Mouse (Mus musculus) telencephalon, adult 2 months (tissue): Measurements from ENCODE around the gene Insm1.

Experiments
- DNase-seq: peaks from one replicate; pipeline ENCODE4 v3.0.0-alpha.2; 2011; ENCODE audit warnings: low read depth, low spot score

Gene Insm1

DNA sequence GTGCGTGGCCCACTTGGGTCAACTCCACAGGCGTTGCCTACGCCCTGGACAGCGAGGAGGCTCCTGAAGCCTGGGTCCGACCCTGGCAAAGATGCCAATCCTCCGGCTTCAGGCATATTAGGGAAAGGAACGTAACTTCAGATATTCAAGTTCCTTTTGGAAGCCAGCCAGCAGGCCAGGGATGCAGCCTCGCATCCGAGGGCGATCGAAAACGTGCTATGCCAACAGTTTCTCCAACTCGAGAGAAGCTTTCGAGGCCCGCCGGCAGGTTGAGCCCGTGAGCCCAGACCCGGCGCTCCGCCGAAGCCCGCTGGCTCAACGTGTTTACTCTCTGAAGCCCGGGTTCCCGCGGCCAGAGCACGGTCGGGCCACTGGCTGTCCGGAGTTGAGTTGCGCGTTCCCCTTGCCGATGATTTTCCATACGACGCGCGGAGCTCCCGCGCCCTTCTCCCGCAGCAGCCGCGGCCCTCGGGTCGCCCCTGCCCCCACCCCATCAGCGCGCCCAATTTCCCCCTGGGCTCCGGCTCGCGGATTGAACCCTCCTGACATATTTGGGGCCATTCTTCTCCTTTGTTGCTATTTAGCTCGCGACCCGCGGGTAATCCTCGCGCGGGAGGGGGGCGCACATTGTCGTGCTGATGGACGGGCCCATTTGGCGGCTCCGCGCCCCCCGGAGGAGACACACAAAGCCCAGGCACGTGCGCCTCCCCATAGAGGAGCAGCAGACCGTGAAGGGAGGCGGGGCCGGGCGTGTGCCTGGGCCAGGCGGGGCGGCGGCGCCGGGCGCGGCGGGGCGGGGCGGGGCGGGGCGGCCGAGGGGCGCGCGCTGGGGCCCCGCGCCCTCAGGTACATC lies at the start of gene Insm1:
Gene Insm1 (plus strand): TSS at position 846 of the 853 bp plus-strand sequence.
- DNase-seq: no peak

DNA sequence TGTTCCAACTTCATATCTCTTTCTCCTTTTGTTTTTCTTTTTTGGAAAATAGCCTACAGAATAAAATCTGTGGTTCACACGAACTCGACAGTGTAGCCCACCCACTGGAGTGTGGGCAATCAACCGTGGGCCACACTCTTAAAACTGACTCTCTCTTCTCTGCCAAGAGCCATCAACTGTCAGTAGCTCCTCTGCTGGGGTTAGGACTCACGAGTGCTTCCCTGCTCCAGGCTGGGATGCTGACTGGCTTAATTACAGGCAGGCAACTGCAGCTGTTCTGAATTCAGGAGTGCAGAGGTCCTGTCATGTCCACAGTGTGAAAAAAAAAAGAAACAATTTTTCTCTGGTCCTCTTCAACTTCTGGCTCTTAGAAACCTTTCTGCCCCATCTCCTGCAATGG lies 49.6 kb upstream of the Insm1 start:
- no peak for DNase-seq

DNA sequence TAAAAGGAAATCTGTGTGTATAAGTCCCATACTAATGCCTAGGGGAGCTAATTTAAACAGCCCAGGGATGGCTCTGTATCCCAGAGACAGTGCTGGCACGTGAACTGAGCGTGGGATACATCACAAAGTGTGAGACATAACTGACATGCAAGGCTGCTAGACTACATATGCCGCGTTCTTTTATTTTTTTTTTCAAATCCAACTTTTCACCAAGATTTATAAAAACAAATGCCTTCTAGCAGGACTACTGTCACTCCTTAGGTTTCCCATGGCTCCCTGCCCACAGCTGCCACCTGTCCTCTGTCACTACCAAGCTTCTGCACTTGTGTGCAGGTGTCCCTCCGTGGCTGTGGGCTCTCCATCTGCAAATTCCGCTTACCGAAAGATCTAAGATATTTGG lies 47.5 kb upstream of the Insm1 start:
- peak; percentile 43 for DNase-seq

DNA sequence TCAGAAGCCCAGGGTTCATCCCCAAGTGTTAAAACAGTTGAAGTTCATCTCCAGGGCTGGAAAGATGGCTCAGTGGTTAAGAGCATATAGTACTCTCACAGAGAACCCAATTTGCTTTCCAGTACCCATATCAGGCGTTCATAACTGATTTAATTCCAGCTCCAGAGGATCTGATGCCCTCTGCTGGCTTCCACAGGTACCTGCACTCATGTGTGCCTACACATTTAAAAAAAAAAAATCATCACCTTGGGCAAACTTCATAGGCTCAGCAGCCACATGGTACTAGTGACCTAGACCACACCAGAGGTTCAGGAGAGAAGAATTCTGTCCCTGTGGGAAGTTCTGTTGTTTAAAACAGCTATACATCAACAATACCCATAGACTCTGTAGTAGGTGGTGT lies 43.0 kb upstream of the Insm1 start:
- no peak for DNase-seq

DNA sequence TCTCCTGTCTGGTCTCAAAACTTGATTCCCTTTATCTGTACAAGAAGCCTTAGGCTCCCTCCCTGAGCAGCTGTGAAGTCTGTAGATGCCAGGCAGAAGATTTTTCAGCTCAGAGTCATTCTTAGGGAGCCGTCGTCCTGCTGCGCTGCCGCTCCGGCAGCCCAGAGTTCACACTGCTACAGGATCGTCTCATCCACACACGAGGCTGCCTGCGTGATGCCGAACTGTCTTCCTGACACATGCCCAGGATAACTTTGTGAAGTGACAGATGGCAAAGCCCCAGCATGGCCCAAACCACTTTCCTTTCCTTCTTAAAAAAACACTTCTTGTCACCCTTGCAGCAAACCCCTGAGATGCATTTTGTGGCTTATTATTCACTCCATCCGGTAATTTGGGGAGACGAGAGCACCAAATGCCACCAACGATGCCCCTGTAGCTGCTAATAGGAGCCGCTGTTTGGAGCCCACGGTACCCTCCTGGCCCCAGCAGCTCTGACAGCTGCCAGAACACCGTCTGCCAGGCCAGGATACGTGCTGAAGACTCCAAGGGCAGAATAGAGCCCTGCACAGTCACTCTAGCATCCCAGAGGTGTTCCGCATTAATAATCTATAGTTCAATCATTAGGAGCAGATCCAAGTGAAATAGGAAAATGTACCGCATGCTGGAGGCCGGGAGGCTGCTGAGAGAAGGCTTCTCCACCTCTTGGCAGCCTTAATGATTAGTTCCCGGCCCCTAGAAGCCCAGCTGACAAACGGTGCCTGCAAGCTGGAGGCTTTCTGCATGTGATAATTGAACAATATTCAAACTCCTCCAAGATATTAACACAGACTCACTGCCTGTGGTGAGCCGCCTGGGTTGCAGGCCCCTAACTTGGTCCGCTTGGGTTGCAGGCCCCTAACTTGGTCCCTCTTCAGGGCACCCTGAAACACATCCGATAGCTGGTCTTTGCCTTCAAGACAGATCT lies 37.6 kb upstream of the Insm1 start:
- no peak for DNase-seq

DNA sequence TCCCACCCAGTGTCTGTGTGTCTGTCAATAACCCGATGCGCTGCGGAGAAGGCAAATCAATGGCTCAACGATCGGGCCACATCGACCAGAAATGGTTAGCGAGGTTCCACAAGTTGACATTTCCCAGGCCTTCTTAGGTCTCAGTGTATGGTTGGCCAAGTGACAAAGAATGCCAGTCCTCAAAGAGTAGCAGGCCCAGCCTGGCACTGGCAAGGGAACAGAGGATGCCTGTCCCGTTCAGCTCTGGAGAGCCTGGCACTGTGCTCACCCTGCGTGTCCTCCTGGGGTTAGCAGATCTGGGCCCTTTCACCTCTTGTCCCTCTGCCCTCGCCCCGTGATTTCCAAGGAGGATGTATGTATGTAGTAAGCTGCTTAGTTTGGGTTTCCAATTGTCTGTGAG lies 25.6 kb upstream of the Insm1 start:
- DNase-seq: no peak

DNA sequence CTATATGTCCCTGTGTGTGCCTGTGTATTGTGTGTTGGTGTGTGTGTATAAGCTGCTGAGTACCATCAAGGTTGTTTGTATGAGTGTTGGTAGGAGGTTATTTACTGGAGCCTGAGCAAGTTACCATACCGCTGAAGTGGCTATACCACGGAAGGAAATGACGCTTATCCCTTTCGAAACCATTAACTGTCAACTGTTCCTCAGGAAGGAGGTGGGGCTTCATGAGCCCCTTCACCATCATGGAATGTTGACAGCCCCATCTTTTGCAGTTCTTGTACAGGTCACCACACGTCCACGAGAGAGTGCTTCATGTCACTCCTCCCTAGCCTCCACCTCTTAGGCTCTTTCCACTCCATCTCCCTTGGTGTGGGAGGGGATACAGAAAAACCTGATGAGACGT lies 23.8 kb upstream of the Insm1 start:
- no peak for DNase-seq

DNA sequence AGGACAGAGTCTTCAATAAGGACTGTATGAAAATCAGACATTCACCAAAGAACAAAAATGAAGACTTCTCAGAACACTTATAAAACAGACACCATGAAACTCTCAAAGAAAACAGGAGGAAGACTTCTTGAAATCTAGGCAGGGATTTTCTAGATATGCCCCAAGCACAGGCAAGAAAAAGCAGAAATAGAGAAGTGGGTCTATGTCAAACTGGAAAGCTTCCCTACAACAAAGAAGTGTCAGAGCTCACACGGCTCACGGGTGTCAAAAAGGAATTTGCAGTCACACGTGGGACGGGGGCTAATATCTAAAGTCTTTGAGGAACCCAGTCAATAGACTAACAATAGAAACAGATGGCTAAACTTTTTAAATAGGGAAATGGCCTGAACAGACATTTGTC lies 10.8 kb upstream of the Insm1 start:
- DNase-seq: no peak

DNA sequence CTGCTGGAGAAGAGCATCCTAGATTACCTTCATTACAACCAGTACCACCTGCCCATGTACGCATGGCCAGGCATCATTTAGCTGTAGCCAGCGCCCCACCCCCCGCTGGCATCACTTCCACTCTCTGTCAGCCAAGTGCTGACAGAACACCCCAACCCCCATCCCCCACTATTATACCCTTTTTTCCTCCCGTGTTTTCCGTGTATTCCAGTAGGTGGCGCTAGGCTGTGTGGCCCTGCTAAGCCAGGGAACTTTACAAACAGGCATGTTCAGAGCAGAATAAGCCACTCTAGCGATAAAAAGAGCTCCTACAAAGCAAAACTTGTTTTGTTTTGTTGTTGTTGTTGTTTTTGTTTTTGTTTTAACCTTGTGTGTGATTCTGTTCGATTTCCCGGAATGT lies 7.0 kb upstream of the Insm1 start:
- DNase-seq: no peak

DNA sequence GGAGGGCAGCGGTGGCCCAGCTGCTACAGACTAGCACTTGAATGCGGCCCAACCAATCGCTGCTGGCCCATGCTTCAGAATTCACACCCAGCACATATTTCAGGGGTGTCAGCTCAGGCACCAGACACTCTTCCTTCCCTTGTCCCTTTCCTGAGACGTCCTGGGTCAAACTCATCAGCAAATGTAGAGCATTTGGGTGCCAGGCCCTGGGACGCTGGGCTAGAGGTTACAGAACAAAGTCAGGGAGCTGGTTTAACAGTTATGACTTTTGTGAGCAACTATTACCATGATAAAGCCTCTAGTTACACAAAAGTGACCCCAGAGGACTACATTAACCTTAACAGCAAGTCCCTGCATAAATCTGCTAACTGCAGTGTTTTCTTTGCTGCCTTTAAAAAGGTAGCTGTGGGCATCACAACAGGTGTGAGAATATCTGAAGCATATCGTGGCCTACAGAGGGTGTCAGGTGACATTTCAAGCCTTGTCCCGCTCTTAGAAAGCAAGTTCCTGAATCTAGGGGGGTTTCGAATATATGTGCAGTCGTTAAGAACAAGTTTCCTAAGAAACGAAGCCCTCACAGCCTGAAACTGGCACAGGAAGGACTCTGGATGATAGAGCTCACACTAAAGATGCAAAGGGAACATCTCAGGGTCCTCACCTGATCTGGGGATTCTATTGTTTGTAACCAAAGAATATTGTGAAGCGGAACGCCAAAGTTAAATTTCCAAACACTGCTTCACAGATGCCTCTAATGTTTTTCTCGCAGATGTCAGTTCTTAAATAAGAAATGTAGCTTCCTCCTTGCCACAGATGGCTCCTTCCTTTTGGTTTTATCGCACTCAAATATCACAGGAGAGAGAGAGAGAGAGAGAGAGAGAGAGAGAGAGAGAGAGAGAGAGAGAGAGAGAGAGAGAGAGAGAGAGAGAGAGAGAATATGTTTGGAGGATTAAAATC lies 5.3 kb upstream of the Insm1 start:
- no peak for DNase-seq

DNA sequence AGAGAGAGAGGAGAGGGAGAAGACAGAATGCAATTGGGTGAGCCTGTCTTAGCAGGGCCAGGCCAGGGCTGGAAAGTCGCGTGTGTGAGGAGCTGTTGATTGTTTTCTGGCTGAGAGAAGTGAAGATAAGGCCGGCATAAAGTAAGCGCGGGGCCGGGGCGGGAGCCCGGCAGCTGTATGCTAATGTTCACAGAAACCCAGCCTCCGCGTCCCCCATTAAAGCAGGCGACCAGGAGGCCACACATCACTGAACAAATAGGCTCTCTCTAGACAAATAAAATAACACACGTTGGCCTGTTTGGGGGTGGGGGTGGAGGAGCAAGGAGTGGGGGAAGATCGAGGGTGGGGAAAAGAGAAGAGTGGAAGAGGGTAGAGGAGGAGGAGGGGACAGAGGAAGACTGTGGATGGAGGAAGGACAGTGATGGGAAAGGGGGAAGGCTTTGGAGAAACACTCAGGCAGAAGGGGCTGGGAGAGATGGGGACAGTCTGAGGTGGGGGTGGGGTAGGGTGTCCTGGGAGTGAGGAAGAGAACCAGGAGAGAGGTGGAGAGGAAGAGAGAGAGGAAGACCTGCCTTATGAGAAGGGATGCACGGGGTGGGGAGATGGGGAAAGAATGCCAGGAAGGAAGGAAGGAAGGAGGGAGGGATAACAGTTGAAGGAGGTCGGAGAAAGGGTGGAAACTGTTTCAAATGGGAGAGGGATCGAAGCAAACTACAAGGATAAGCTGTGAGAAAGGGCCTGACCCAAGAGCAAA lies 4.3 kb upstream of the Insm1 start:
- DNase-seq: no peak

DNA sequence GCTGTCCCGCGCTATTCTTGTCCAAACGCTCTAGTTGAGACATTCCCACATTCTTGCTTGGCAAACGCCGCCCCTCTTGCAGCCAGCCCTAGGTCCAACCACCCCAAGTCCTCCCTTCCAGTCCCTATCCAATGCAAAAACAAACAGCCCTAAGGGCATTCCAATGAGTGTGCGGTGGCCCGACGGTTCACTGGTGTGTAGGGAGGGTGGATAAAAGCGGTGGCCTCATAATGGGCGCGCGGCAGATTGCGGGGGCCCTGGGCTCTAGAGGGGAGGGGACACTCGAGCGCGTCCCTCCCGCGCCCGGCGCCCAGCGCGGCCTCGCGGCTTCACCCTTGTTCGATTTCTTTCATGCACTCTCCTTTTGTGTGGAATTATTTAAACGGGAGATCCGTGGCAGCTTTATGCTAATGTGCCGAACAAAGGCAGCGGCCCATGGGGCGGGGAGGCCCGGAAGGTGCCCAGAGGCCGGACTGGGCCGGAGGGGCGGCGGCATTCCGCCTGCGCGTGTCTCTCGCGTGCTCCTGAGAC lies 3.5 kb upstream of the Insm1 start:
- DNase-seq: no peak

DNA sequence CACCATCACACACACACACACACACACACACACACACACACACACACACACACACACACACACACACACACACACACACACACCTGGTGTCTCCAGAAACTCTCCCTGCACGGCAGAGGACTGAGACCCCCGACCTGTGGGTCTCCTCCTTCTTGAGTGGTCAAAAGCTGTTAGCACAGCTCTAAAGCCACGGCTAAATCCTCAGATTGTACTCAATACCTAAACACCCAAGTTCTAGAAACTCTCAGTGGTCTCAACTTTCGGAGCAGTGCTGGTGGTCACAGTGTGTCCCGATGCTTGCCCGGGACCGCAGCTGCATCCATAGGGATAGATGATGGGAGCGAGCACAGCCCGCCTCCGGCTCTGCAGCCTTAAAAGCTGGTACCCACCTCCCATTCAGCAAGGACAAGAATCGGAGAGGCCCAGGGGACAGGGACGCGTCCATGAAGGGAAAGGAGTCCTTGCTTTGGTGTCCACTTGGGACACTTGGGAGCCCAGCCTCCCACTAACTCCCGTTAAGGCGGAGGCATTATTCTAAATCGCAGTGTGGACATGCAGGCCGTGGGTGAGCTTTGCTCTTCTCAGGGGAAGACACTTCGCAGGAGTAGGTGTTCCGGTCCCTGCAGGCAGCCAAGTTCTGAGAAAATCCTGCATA lies 2.7 kb upstream of the Insm1 start:
- DNase-seq: no peak

DNA sequence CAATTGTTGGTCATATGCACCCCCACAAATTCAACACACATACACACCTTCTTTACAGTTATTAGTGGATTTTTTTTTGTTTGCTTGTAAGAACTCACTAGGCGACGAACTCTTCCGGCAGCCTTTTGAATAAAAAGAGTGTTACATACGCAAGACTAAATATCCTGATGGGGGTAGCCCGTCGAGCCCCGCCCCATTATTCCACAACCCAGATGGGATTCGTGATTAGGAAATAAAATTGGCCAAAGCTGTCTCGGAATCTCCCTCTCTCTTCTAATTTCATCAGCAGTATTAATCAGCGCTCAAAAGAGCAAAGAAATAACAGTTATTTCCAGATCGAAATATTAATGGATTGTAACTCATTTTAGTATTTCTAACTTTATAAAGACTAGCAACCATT lies 1.9 kb upstream of the Insm1 start:
- DNase-seq: no peak

DNA sequence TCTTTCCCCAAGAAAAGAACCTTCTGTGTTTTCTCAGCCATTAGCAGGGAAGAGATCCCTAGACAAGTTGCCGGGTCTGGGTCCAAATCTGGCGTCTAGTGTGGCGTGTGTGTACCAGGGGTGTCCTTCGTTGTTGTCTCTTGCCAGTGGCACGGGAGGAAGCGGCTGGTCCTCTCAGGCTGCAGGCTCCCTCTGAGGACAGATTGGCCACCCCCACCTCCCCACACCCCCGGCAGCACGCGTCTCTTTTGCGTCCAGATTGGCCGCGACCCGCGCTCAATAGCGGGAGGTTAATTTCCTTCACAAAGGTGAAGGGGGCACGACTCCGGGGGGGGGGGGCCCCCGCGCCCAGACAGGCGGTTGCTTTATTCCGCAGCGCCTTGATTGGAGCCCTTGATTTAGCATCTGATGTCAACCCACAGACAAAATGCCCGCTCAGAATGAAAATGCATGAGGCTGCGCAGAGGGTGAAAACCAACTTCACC lies 1.1 kb upstream of the Insm1 start:
- no peak for DNase-seq

DNA sequence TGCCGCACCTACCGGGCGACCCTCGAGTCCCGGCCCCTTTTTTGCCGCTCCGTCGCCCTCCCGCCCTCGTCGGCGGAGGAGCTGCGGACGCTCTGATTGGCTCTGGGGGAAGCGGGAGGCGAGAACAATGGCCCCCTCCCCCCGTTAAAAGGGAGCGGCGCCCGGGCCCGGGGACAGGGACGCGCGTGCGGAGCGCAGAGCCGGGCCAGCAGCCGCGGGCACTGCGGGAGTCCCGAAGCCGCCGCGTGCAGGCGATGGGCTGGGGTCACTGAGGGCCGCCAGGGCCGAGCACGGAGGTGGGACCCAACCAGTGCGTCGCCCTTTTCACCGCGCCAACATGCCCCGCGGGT lies 183 bp downstream of the Insm1 start:
- DNase-seq: no peak

DNA sequence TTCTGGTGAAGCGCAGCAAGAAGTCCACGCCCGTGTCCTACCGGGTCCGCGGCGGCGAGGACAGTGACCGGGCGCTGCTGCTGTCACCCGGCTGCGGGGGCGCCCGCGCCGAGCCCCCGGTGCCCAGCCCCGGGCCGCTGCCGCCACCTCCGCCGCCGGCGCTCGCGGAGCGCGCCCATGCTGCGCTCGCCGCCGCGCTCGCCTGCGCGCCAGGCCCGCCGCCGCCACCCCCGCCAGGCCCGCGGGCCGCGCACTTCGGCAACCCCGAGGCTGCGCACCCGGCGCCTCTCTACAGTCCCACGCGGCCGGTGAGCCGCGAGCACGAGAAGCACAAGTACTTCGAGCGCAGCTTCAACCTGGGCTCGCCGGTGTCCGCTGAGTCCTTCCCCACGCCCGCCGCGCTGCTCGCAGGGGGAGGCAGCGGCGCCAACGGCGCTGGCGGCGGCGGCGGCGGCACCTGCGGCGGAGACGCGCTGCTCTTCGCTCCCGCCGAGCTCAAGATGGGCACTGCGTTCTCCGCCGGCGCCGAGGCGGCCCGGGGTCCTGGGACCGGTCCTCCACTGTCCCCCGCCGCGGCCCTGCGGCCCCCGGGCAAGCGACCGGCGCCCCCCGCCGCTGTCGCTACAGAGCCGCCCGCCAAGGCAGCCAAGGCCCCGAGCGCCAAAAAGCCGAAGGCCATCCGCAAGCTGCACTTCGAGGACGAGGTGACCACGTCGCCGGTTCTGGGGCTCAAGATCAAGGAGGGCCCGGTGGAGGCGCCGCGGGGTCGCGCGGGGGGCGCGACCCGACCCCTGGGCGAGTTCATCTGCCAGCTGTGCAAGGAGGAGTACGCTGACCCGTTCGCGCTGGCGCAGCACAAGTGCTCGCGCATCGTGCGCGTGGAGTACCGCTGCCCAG lies 806 bp downstream of the Insm1 start:
- no peak for DNase-seq

DNA sequence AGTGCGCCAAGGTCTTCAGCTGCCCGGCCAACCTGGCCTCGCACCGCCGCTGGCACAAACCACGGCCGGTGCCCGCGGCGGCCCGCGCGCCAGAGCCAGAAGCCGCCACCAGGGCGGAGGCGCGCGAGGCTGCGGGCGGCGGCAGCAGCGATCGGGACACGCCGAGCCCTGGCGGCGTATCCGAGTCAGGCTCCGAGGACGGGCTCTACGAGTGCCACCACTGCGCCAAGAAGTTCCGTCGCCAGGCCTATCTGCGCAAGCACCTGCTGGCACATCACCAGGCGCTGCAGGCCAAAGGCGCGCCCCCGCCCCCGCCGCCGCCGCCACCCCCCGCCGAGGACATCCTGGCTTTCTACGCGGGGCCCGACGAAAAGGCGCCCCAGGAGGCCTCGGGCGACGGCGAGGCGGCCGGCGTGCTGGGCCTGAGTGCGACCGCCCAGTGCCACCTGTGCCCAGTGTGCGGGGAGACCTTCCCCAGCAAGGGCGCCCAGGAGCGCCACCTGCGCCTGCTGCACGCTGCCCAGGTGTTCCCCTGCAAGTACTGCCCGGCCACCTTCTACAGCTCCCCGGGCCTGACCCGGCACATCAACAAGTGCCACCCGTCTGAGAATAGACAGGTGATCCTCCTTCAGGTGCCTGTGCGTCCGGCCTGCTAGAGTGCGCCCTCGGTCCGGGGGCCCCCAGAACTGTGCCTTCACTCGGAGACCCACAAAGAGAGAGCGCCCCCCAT lies 1.6 kb downstream of the Insm1 start:
- no peak for DNase-seq
